Mouse (Mus musculus) lung, embryonic 15.5 days (tissue): Measurements from ENCODE around the gene Amz1. TPM values are rescaled to one million over a fixed set of nuclear protein-coding genes. Genes with fewer than 3 reads are reported as not detected.

Experiments
- ATAC-seq: fragments of 200-750 bp; cut with Nextera tagmentation; 2 replicates; pipeline ENCODE4 v1.8.0; 2017; ENCODE audit warnings: moderate number of reproducible peaks, borderline replicate concordance; ENCODE audit not compliant: low FRiP score, low TSS enrichment; ENCODE audit errors: extremely low read depth
- H3K27ac ChIP-seq: fragments of 300-500 bp; sonication (generic); 2 replicates; pipeline ENCODE4 v1.5.1; 2015; ENCODE audit warnings: moderate library complexity, mild to moderate bottlenecking, inconsistent platforms
- H3K27me3 ChIP-seq: fragments of 300-500 bp; sonication (generic); 2 replicates; pipeline ENCODE4 v1.6.1; 2015; ENCODE audit warnings: inconsistent platforms
- H3K36me3 ChIP-seq: fragments of 300-500 bp; sonication (generic); 2 replicates; pipeline ENCODE4 v1.6.1; 2015; ENCODE audit warnings: inconsistent platforms
- H3K4me1 ChIP-seq: fragments of 300-500 bp; sonication (generic); 2 replicates; pipeline ENCODE4 v1.6.1; 2015; ENCODE audit warnings: inconsistent platforms
- H3K4me2 ChIP-seq: fragments of 300-500 bp; sonication (generic); 2 replicates; pipeline ENCODE4 v1.6.1; 2015; ENCODE audit warnings: inconsistent platforms, mild to moderate bottlenecking, moderate library complexity
- H3K4me3 ChIP-seq: fragments of 300-500 bp; sonication (generic); 2 replicates; pipeline ENCODE4 v1.5.1; 2015; ENCODE audit warnings: mild to moderate bottlenecking, inconsistent platforms
- H3K9ac ChIP-seq: fragments of 300-500 bp; sonication (generic); 2 replicates; pipeline ENCODE4 v1.6.1; 2015; ENCODE audit warnings: inconsistent platforms
- H3K9me3 ChIP-seq: fragments of 300-500 bp; sonication (generic); 2 replicates; pipeline ENCODE4 v1.6.1; 2016; ENCODE audit warnings: inconsistent platforms
- WGBS: fragments of 180-500 bp; shearing (Covaris S2); methylation state at CpG from one replicate; pipeline ENCODE4 v1.1.7; 2015; 5-methylcytosine and 5-hydroxymethylcytosine counted together
- polyA plus RNA-seq: library from polyadenylated mRNA; unstranded; fragments of >200 nt; fragmentation: Nextera tagmentation; extraction: Ambion mirVana; gene quantifications from 2 replicates; pipeline ENCODE4 v1.2.1, GENCODE M21; 2015

Gene Amz1
- polyA plus RNA-seq, 1 experiment from 2014 or later: 1.3 TPM

DNA sequence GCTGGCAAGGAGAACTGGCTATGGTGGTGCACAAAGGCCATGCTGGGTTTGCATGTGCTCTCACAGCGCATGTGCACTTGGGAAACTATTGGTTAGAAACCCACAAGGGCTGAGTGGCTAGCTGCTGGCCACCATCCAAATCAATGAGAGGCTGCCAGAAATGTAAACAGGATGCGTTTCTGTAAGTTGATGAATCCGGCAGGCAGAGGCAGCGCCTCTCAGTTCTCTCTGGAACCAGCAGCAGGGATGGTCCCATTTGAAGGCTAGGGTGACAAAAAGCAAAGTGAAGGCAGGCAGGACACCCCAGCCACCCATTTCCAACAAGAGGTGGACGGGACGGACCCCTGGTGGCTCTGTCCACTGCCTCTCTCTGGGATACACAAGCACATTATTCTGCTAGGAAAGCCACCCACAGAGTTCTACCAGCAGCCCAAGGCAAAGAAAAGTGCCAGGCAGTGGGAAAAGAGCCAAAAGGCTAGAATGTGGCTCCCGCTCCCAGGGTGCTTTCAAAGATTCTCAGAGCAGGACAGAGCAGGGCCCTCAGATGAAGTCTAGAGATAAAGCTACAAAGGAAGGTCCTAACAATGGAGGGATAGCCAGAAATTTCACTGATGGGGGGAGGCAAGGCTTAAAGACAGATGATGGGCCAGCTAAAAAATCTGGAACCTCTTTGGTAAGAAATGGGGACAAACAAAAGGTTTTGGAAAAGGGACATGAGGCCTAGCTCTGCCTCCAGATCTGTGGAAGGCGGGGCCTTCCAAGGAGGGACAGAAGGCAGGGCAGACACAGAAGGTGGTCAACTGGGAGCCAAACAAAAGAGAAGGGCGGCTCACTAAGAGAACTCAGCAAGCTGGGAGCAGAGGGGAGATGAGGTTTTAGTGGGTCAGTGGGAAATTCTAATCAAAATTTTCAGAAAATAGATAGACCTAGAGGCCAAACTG is 67.3 kb downstream of the Amz1 start:
- H3K4me2 ChIP-seq: peak overlapping the region; percentile 39
- peak; percentile 79 for ATAC-seq
- H3K9ac ChIP-seq: no peak overlapping the region

DNA sequence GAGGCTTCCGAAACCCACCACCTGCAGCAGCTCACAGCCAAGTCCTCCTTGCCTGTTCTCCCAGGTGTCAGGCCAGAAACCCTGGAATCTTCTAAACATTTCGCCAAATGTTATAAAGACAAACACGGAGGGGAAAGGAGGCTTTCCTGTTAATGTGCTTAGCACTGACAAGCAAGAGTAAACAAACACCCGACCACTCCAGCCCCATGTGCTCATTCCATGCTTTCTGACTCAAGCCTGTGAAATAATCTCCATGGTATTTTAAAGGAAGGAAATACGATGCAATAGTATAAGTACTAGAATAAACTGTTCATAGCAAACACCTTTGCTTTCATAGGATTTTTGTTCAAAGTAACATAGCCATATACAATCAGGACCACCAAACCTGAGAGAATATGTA is 68.3 kb downstream of the Amz1 start:
- no peaks in the 10 kb centered on the region for H3K36me3 ChIP-seq
- no peaks in the 10 kb centered on the region for H3K27me3 ChIP-seq
- no peak overlapping the region; the same call in 1 of the 2 replicates for H3K4me2 ChIP-seq
- H3K27ac ChIP-seq: peak overlapping the region; percentile 98
- H3K4me1 ChIP-seq: peaks cover 82% of the 10 kb centered on the region
- H3K9ac ChIP-seq: no peak overlapping the region
- no peaks in the 10 kb centered on the region for H3K9me3 ChIP-seq
- WGBS: 13% methylated on average over 5 of the region's 5 CpGs
- ATAC-seq: no peak
- H3K4me3 ChIP-seq: no peak overlapping the region

More for the DNA sequence above, 67.3 kb downstream of the Amz1 start:
- Histone ChIP-seq H3K4me3 (no peak overlapping the region), H3K9me3 (no peaks in the 10 kb centered on the region), H3K36me3 (no peaks in the 10 kb centered on the region), H3K4me1 (peaks cover 89% of the 10 kb centered on the region), H3K27me3 (no peaks in the 10 kb centered on the region), H3K27ac (peak overlapping the region; percentile 98)
- 12% methylated on average over 9 of the region's 9 CpGs for WGBS

DNA sequence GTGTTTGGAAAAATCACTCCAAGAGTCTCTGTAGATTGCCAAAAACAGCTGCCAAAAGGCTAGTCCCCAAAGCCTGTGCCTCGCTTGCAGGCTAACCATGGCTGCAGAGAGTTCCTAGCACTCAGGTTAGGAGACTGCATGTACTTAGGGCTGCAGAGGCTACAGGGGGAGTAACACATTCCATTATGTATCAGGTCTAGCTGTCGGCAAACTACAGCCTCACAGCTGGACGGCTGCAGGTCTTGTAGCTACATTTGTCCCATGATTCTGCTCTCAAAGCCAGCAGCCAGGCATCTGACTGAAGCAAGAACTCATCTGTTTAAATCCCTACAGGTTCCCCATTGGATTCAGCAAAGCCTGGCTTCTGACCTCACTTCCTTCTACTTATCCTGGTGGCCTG is 70.8 kb downstream of the Amz1 start:
- Histone ChIP-seq H3K27ac (peak overlapping the region; percentile 21), H3K4me1 (peaks cover 77% of the 10 kb centered on the region), H3K36me3 (no peaks in the 10 kb centered on the region), H3K4me3 (no peak overlapping the region), H3K4me2 (no peak overlapping the region), H3K9me3 (no peaks in the 10 kb centered on the region), H3K9ac (no peak overlapping the region), H3K27me3 (no peaks in the 10 kb centered on the region)
- WGBS: 21% methylated on average over 3 of the region's 3 CpGs
- ATAC-seq: no peak

DNA sequence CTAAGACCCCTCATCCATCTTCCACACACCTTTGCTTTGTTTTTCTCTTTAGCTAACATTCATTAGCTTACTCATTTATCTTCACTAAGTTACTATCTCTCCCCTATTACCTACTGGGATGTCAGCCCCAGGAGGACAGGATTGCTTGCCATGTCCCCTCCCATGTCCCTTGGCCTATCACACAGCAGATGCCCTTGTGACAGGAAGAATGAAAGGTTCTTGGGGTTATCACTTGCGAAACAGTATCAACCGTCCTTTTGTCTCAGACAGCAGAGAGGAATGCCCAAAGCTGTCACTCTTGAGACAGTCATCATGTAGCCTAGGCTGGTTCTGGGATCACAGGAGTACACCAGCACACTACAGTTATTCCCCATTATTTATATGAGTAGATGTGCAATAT is 71.2 kb downstream of the Amz1 start:
- no peak overlapping the region for H3K9ac ChIP-seq
- WGBS: 38% methylated on average over 2 of the region's 2 CpGs
- ATAC-seq: no peak
- no peaks in the 10 kb centered on the region for H3K27me3 ChIP-seq
- H3K9me3 ChIP-seq: no peaks in the 10 kb centered on the region
- no peaks in the 10 kb centered on the region for H3K36me3 ChIP-seq
- no peak overlapping the region for H3K4me2 ChIP-seq
- no peak overlapping the region for H3K4me3 ChIP-seq
- H3K4me1 ChIP-seq: peaks cover 77% of the 10 kb centered on the region
- peak overlapping the region; percentile 21 for H3K27ac ChIP-seq

DNA sequence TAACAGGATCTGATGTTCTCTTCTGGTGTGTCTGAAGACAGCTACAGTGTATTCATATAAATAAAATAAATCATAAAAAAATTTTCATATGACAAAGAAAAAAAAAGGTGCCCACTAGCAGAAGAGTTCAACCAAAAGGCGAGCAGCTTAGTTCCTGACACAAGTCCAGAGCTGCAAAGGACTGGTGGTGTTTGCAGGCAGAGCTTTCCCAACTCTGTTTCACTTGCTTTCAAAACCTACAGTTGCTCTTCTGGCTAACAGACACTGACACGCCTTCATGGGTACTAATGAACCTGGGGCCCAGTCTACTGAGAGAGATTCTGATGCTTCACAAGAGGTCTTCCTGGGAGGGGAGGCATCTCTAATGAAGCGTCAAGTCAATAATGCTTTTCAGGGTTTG is 72.1 kb downstream of the Amz1 start:
- Histone ChIP-seq H3K27ac (no peak overlapping the region), H3K4me1 (peaks cover 77% of the 10 kb centered on the region)

DNA sequence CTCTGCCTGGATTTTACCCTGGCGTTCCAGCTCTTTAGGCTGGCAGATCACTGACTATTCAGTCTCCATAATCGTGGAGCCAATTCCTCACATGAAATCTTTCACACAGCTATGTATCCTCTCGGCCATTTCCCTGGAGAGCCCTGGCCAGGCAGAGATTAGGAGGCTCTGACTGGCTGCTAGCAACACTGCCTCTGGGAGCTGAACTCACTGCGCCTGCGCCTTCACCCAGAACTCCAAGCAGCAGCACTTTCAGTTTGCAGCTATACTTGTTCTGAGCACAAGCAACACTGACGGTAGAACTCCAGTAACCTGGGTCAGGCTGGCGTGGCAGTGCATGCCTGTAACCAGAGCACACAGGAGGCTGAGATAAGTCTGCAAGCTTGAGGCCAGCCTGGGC is 74.2 kb downstream of the Amz1 start:
- Histone ChIP-seq H3K9me3 (no peaks in the 10 kb centered on the region), H3K4me3 (no peak overlapping the region), H3K36me3 (no peaks in the 10 kb centered on the region), H3K4me2 (no peak overlapping the region), H3K27ac (no peak overlapping the region), H3K9ac (no peak overlapping the region), H3K27me3 (no peaks in the 10 kb centered on the region), H3K4me1 (peaks cover 57% of the 10 kb centered on the region)
- no peak for ATAC-seq
- WGBS: 72% methylated on average over 7 of the region's 7 CpGs

More for the DNA sequence above, 72.1 kb downstream of the Amz1 start:
- WGBS: 82% methylated on average over 3 of the region's 3 CpGs
- Histone ChIP-seq H3K4me2 (no peak overlapping the region), H3K36me3 (no peaks in the 10 kb centered on the region), H3K4me3 (no peak overlapping the region), H3K9me3 (no peaks in the 10 kb centered on the region), H3K27me3 (no peaks in the 10 kb centered on the region), H3K9ac (no peak overlapping the region)
- no peak for ATAC-seq

DNA sequence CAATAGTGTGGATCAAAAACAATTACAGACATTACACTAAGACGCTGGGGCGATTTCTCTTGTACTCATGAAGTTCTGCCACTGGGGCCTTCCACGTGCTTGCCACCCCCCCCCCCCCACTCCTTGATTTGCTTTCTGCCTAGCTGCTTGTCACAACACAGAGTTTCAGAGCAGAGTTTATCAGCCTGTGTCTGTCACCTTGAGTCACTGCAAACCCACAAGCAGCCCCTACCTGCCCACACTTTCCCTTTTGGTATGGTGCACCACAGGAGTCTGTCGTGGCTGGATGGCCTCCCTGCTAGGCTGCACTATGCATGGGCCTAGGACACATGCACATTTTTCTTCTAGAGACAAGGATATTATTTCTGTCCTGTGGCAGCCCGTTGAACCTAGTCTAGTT is 74.8 kb downstream of the Amz1 start:
- no peak overlapping the region for H3K4me2 ChIP-seq
- no peak overlapping the region for H3K4me3 ChIP-seq
- H3K27ac ChIP-seq: no peak overlapping the region
- no peaks in the 10 kb centered on the region for H3K9me3 ChIP-seq
- no peaks in the 10 kb centered on the region for H3K27me3 ChIP-seq
- 67% methylated on average over 5 of the region's 5 CpGs for WGBS
- H3K9ac ChIP-seq: no peak overlapping the region
- no peaks in the 10 kb centered on the region for H3K36me3 ChIP-seq
- H3K4me1 ChIP-seq: peaks cover 51% of the 10 kb centered on the region
- no peak for ATAC-seq

DNA sequence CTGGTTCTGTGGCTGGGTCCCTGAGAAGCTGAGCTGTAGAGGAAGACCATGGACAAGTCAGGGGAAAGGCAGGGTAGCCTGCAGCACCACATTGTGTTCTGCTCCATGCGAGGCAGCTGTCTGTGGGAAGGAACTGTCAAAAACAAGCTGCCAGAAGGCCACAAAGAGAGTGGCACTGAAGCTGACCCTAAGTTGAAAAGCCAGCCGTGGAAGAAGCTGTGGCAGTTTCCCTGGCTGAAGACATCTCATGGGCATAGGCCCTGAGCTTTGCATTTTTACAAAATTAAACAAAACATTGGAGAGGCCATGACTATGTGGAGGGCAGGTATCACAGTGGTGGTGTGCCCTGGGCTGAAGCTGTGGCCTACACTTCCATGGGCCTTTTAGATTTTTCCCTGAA is 75.3 kb downstream of the Amz1 start:
- 33% methylated on average over 2 of the region's 2 CpGs for WGBS
- Histone ChIP-seq H3K36me3 (no peaks in the 10 kb centered on the region), H3K4me3 (no peak overlapping the region), H3K27ac (no peak overlapping the region), H3K9me3 (no peaks in the 10 kb centered on the region), H3K4me2 (no peak overlapping the region), H3K27me3 (no peaks in the 10 kb centered on the region), H3K4me1 (peaks cover 47% of the 10 kb centered on the region), H3K9ac (no peak overlapping the region)
- ATAC-seq: no peak

DNA sequence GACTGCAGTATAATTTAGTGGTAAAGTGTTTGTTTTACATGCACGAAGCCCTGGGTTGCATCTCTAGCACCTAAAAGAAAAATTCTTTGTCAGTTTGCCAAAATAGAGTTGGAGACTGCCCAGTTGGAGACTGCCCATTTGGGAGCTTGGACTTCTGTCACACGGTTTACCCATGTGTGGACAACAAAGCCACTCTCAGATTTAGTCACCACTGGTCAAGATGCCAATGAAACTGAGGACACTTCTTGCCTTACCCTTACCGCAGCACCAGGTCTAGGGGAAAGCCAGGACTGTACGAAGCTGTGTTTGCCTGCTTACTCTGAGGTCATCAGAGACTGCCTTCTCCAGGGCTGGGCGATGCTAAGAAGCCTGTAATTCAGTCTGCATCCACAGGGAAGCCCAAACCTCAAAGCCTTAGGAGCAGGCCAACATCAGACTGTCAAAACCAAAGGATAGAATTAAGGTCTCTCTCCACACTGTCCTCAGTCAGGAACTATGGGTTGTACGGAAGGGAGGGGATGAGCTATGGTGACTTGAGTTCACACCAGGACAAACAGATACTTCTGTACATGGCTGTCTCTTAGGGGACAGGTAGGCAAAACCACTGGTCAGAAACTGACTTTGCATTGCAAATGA is 76.5 kb downstream of the Amz1 start:
- peaks cover 35% of the 10 kb centered on the region for H3K4me1 ChIP-seq
- no peak overlapping the region for H3K4me2 ChIP-seq
- H3K9me3 ChIP-seq: no peaks in the 10 kb centered on the region
- H3K4me3 ChIP-seq: no peak overlapping the region
- ATAC-seq: peak; percentile 74; the same call in 1 of the 2 replicates
- H3K36me3 ChIP-seq: no peaks in the 10 kb centered on the region
- H3K27me3 ChIP-seq: no peaks in the 10 kb centered on the region
- 50% methylated on average over 6 of the region's 6 CpGs for WGBS
- no peak overlapping the region for H3K9ac ChIP-seq
- H3K27ac ChIP-seq: peak overlapping the region; percentile 39

DNA sequence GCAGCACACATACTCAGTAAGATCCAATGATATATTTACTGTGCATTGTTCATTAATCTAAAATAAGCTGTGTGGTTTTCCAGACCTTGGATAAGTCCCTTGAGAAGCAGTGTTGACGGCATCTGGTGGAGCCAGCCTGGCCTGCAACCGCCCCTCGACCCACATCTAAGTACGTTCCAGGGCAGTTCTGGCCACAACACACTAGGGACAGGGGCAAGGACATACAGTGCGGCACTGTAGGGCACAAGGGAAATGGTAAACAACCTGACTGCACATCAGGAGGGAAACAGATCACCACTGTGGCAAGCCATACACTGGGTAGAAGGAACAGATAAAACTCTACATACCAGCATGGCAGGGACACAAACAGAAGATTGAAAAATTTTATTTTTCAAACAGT is 77.9 kb downstream of the Amz1 start:
- Histone ChIP-seq H3K4me2 (no peak overlapping the region), H3K4me1 (peaks cover 29% of the 10 kb centered on the region), H3K4me3 (no peak overlapping the region), H3K9ac (no peak overlapping the region), H3K9me3 (no peaks in the 10 kb centered on the region), H3K27me3 (no peaks in the 10 kb centered on the region), H3K36me3 (no peaks in the 10 kb centered on the region), H3K27ac (no peak overlapping the region)
- no peak for ATAC-seq
- 77% methylated on average over 5 of the region's 5 CpGs for WGBS

DNA sequence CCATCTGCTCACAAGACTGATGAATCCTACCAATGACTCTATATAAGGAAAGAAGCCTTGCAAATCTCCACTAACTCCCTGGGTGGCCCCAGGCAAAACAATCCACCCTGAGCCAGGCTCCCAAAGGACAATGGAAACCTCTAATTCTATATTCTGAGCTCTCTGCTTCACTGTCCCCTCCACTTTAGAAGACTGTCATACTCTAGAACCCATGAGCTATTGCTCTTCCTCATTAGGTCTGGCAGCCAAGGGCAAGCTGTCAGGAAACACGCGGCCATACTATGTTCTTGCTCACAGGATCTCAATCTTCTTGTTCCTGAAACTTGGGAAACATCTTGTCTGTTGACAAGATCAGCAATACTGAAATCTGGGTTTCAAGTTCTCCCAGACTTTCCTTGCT is 82.3 kb downstream of the Amz1 start:
- Histone ChIP-seq H3K9me3 (no peaks in the 10 kb centered on the region), H3K4me1 (peaks cover 25% of the 10 kb centered on the region)

DNA sequence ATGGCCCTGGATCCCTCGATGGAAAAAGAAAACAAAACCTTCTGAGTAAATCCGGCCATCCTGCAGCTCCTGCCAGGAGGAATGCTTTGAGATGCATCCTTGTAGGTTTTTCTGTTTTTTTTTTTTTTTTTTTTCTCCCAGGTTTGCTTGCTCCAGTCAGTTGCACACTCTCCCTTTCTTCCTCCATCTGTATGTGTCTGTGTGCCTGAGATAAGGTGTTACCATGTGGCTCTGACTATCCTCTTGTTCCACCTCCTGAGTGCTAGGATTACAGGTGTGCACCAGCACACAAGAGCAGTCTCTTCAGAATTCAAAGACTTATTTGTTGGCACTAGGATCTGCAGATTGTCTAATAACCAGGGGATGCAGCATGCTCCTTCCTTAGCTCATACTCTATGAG is 83.0 kb downstream of the Amz1 start:
- H3K9ac ChIP-seq: no peak overlapping the region
- no peak overlapping the region for H3K4me3 ChIP-seq
- no peaks in the 10 kb centered on the region for H3K36me3 ChIP-seq
- peaks cover 30% of the 10 kb centered on the region for H3K4me1 ChIP-seq
- H3K27ac ChIP-seq: no peak overlapping the region
- 27% methylated on average over 2 of the region's 2 CpGs for WGBS
- H3K4me2 ChIP-seq: no peak overlapping the region
- no peaks in the 10 kb centered on the region for H3K9me3 ChIP-seq
- no peaks in the 10 kb centered on the region for H3K27me3 ChIP-seq
- no peak for ATAC-seq

More for the DNA sequence above, 82.3 kb downstream of the Amz1 start:
- no peak overlapping the region for H3K9ac ChIP-seq
- H3K27me3 ChIP-seq: no peaks in the 10 kb centered on the region
- no peak for ATAC-seq
- whole genome bisulfite sequencing: 74% methylated on average over 2 of the region's 2 CpGs
- H3K4me2 ChIP-seq: no peak overlapping the region
- no peaks in the 10 kb centered on the region for H3K36me3 ChIP-seq
- H3K4me3 ChIP-seq: no peak overlapping the region
- no peak overlapping the region for H3K27ac ChIP-seq
